Mouse (Mus musculus) liver, embryonic 14.5 days (tissue): ENCODE measurements around the gene Adprh.

Experiments
- CTCF ChIP-seq: IDR thresholded peaks from 2 replicates; pipeline ENCODE4 v1.5.1; 2016; ENCODE audit warnings: antibody characterized with exemption, low read depth, control low read depth
- EP300 ChIP-seq: IDR thresholded peaks from 2 replicates; pipeline ENCODE4 v1.6.1; 2016; ENCODE audit warnings: antibody characterized with exemption, low read depth

GRCm38 (mm10) chr16:38476312-38477240 is 24.1 kb upstream of the Adprh start:
- no peak for TF ChIP-seq CTCF
- no peak for TF ChIP-seq EP300
